ENCODE assay signal across 8 mouse cellular contexts in the genomic region with DNA sequence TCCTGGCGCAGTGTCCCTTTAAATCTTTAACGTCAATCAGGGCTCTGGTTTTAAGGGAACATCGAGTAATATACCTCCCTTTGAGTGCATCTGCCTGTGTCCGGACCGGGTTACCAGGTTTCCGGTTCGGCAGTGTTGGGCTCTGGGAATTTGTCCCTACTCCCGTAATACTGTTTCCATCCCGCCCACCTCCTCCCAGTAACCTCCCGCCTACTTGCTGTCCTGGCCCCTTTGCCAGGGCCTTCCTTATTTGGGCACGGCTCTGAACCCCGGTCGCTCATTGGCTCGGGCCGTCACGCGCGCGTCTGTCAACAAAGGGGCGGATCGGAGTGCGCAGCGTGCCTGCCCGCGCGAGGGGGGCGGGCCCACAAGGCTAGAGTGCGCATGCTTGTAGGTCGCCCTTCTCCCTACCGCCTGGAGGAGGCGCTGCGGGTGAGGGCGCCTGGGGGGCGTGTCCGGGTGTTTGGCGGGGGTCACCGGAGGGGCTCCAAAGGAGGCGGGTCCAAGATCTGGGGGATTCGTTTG. TPM values are rescaled to one million over a fixed set of nuclear protein-coding genes. Genes with fewer than 3 reads are reported as not detected.
DNase-seq lines count a peak whose midpoint lies in the region; ATAC-seq lines count a peak whose summit lies in the region.

No protein-coding gene starts in this region.

- peak overlapping the region; percentile 42; the same call in 1 of the 2 replicates for H3K9ac ChIP-seq in hindbrain, embryonic 11.5 days (ENCODE audit: low read depth, low read length)

- peak; percentile 99 for ATAC-seq in hindbrain, embryonic 11.5 days (ENCODE audit: low FRiP score)

- peak overlapping the region; percentile 63 for H3K4me2 ChIP-seq in hindbrain, embryonic 11.5 days (replicated peaks; ENCODE audit: low read depth, low read length)

- H3K27ac ChIP-seq in hindbrain, embryonic 11.5 days (ENCODE audit: low read depth, low read length) = peak overlapping the region; percentile 81

- WGBS in hindbrain, embryonic 11.5 days = 1% methylated on average over 39 of the region's 39 CpGs

- H3K9me3 ChIP-seq in hindbrain, embryonic 11.5 days (ENCODE audit: control insufficient read depth, low read length) = no peaks in the 10 kb centered on the region

- no peaks in the 10 kb centered on the region for H3K36me3 ChIP-seq in hindbrain, embryonic 11.5 days (ENCODE audit: control insufficient read depth, insufficient read depth, low read length)

- DNase-seq in Muller cell, postnatal 12 days (ENCODE audit: inconsistent ontology term) = peak; percentile 99
- peak; percentile 99 for DNase-seq in cerebellum, adult 9-11 months
- peak; percentile 96 to 97 for DNase-seq in frontal cortex, adult 2 months (ENCODE audit: extremely low spot score in 1 of 2, low spot score in 1 of 2)
- DNase-seq in hindbrain, embryonic 11.5 days (ENCODE audit: low spot score) = peak; percentile 97
- peak; percentile 94 to 97 for DNase-seq in layer of hippocampus, postnatal 10 days (ENCODE audit: low spot score in 2 of 2)
- DNase-seq in lung, postnatal 10 days = peak; percentile 99
- DNase-seq in ovary, postnatal 36 days (ENCODE audit: low spot score) = peak; percentile 97
- DNase-seq in thymus, postnatal 25 days = peak; percentile 92

- H3K4me3 ChIP-seq in hindbrain, embryonic 11.5 days (ENCODE audit: low read depth, low read length) = peak overlapping the region; percentile 38

- H3K4me1 ChIP-seq in hindbrain, embryonic 11.5 days (replicated peaks; ENCODE audit: control insufficient read depth, insufficient read depth, low read length) = 0 out of 2 replicates have a peak, but pooled peaks cover 5% of the 10 kb centered on the region

- no peaks in the 10 kb centered on the region for H3K27me3 ChIP-seq in hindbrain, embryonic 11.5 days (ENCODE audit: control insufficient read depth, insufficient read depth, low read length)

RNA-seq across cellular contexts. Expression of gene Fbxo46, which starts 11.7 kb away (rescaled TPM):
- 8.4 and 9.0 TPM in 2 replicates for polyA plus RNA-seq in frontal cortex, adult 2 months (2012; rRNA removed)
- 8.7 and 8.8 TPM in 2 replicates for polyA plus RNA-seq in hindbrain, embryonic 11.5 days (2014; fragmentation: Nextera tagmentation; extraction: Ambion mirVana)
- total RNA-seq in layer of hippocampus, postnatal 10 days (2021) = 10 to 100 TPM; 11.5 to 13.9 TPM

RNA-seq across cellular contexts. Expression of gene Gm4969, which starts 13.2 kb away (rescaled TPM):
- polyA plus RNA-seq in frontal cortex, adult 2 months (2012; rRNA removed) = 1.1 and 1.4 TPM in 2 replicates
- polyA plus RNA-seq in hindbrain, embryonic 11.5 days (2014; fragmentation: Nextera tagmentation; extraction: Ambion mirVana) = 1.0 and 1.4 TPM in 2 replicates
- total RNA-seq in layer of hippocampus, postnatal 10 days (2021) = 1 to 10 TPM; 1.1 to 1.7 TPM

RNA-seq across cellular contexts. Expression of gene Qpctl, which starts 17.7 kb away (rescaled TPM):
- 15.3 and 16.7 TPM in 2 replicates for polyA plus RNA-seq in frontal cortex, adult 2 months (2012; rRNA removed)
- 11.7 and 12.0 TPM in 2 replicates for polyA plus RNA-seq in hindbrain, embryonic 11.5 days (2014; fragmentation: Nextera tagmentation; extraction: Ambion mirVana)
- total RNA-seq in layer of hippocampus, postnatal 10 days (2021) = 10 to 100 TPM; 20.9 to 22.8 TPM

RNA-seq across cellular contexts. Expression of gene Snrpd2, which starts 18.1 kb away (rescaled TPM):
- polyA plus RNA-seq in frontal cortex, adult 2 months (2012; rRNA removed) = 70.7 and 83.9 TPM in 2 replicates
- 143 and 149 TPM in 2 replicates for polyA plus RNA-seq in hindbrain, embryonic 11.5 days (2014; fragmentation: Nextera tagmentation; extraction: Ambion mirVana)
- total RNA-seq in layer of hippocampus, postnatal 10 days (2021) = 100 to 1,000 TPM in 1 of 2 experiments, 10 to 100 TPM in 1; 94.1 to 100 TPM

RNA-seq across cellular contexts. Expression of gene Gipr, which starts 34.5 kb away (rescaled TPM):
- 11.0 and 11.9 TPM in 2 replicates for polyA plus RNA-seq in frontal cortex, adult 2 months (2012; rRNA removed)
- polyA plus RNA-seq in hindbrain, embryonic 11.5 days (2014; fragmentation: Nextera tagmentation; extraction: Ambion mirVana) = 0.89 and 1.7 TPM in 2 replicates
- total RNA-seq in layer of hippocampus, postnatal 10 days (2021) = 1 to 10 TPM; 3.0 to 4.1 TPM

Comparison
In these comparisons a context has a peak if more than half of its experiments do, and no peak if none do; other contexts are left out.
1. Peak in every context shown above with its lines: DNase-seq, ATAC-seq, H3K4me3 ChIP-seq and H3K27ac ChIP-seq.